Mouse (Mus musculus) cortical plate, adult 2 months (tissue): ENCODE results near the gene Erc2.

Experiments
- CTCF ChIP-seq: fragments of 200-500 bp; IDR thresholded peaks from 2 replicates; pipeline ENCODE4 v1.5.1; 2011; ENCODE audit warnings: mild to moderate bottlenecking, control low read depth, low read length; ENCODE audit not compliant: insufficient read depth; ENCODE audit errors: extremely low read depth
- POLR2A ChIP-seq: fragments of 200-500 bp; IDR thresholded peaks from 2 replicates; pipeline ENCODE4 v1.6.1; 2011; ENCODE audit warnings: mild to moderate bottlenecking, low read length, control low read depth; ENCODE audit not compliant: insufficient read depth; ENCODE audit errors: extremely low read depth

DNA sequence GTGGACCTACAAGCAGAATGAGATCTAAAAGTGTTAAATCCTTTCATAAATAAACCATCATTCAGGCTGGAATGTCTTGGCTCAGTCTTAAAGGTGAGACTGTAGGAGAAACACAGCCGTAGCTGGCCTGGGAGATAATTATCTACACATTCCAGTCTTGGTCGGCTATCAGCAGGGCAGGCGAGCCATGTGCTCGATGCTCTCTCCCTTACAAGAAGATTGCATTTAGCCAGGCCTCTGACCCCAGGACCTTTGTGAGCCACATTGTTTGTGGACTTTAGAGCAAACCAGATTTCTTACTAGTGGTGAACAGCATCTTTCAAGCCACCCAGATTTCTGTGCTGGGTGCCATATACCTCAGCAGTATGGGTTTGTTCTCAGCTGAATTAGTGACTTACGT is 498.6 kb downstream of the Erc2 start:
- TF ChIP-seq CTCF, result no peak
- TF ChIP-seq POLR2A, result no peak
